Mouse (Mus musculus): ENCODE data around the gene Krtap4-7.
"Not testable (repeated sequence)": the region's sequence is repeated elsewhere in the genome, so short reads cannot be mapped to it uniquely, and the experiment has no call there.

Krtap4-7 gene

DNA sequence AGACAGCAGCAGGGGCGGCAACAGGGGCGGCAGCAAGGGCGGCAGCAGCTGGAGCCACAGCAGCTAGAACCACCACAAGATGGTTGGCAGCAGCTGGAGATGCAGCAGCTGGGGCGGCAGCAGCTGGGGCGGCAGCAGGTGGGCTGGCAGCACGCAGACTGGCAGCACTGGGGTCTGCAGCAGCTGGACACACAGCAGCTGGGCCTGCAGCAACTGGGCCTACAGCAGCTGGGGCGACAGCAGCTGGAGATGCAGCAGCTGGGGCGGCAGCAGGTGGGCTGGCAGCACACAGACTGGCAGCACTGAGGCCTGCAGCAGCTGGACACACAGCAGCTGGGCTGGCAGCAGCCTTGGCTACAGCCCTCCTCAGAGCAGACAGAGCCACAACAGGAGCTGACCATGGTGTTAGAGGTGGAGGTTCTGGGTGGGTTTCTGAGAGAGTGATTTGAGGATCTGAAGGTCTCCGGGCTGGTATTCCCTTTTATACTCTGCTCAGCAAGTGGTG, at the start of gene Krtap4-7:
Gene Krtap4-7, minus strand, starts transcription at position 455 of the 505 bp plus-strand sequence.
- not testable (repeated sequence) for DNase-seq

DNA sequence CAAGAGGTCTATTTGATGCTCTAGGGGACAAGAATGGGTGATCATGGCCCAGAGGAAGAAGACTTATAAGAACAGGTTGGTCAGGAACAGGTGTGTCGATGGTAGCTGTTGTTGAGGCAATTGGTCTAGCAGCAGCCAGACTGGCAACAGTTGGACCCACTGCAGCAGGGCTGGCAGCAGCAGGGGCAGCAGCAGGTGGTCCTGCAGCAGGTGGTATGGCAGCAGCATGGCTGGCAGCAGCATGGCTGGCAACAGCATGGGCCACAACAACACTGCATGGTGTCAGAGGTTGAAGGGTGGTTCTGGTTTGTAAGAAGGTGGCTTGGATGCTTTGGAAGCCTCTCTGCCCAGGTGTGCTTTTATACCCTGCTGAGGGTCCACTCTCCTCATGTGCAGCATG, 46.6 kb upstream of the Krtap4-7 start, which contains the start of gene Gm14190:
Gene Gm14190, minus strand, starts transcription at position 278 of the 400 bp plus-strand sequence.
- no peak for DNase-seq

DNA sequence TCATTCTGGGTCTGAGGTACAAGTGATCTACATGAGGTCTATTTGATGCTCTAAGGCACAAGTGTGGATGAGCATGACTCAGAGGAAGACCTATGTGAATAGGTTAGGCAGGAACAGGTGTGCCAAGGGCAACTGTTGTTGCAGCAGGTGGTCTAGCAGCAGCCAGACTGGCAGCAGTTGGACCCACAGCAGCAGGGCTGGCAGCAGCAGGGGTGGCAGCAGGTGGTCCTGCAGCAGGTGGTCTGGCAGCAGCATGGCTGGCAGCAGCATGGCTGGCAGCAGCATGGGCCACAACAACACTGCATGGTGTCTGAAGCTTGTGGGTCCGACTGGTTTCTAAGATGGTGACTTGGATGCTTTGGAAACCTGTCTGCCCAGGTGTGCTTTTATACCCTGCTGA, 41.3 kb upstream of the Krtap4-7 start:
- DNase-seq = not testable (repeated sequence)

DNA sequence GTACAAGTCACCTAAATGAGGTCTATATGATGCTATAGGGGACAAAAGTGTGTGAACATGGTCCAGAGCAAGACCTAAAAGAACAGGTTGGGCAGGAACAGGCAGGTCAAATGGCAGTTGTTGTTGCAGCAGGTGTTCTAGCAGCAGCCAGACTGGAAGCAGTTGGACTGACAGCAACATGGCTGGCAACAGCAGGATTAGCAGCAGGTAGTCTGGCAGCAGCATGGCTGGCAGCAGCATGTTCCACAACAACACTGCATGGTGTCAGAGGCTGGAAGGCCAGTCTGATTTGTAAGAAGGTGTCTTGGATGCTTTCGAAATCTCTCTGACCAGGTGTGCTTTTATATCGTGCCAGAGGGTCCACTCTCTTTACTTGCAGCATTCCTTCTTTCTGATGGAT, 39.6 kb upstream of the Krtap4-7 start:
- no peak for DNase-seq

DNA sequence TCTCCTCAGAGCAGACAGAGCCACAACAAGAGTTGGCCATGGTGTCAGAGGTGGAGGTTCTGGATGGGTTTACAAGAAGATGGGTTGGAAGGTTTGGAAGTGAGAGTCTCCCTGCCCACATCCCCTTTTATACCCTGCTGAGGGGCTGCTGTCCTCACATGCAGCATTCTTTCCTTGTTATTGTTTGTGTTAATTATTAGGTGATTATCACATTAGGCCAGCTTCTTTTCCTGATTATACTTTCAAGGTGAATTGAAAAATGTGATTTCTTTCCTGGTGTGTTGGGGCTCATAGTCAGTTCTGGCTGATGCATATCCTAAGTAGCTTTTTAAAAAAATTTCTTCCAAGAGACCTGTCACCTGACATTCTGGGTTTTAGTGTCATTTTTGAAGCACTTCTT, 22.0 kb upstream of the Krtap4-7 start, which contains the start of gene Krtap4-6:
Gene Krtap4-6, minus strand, starts transcription at position 101 of the 400 bp plus-strand sequence.
- DNase-seq = no peak

DNA sequence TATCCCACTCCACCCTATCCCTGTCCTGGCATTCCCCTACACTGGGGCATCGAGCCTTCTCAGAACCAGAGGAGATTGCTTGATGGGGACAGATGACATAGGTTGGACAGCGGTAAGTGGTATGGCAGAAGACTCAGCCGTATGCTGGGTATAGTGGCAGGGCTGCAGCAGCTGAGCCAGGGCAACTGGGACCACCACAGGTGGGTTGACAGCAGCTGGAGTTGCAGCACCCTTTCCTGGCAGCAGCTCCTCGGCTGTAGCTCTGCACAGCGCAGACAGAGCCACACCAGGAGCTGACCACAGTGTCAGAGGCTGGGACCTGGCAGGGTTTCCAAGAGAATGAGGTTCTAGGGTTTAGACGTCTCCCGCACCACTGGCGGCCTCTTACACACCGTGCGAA, 18.9 kb upstream of the Krtap4-7 start:
- no peak for DNase-seq

DNA sequence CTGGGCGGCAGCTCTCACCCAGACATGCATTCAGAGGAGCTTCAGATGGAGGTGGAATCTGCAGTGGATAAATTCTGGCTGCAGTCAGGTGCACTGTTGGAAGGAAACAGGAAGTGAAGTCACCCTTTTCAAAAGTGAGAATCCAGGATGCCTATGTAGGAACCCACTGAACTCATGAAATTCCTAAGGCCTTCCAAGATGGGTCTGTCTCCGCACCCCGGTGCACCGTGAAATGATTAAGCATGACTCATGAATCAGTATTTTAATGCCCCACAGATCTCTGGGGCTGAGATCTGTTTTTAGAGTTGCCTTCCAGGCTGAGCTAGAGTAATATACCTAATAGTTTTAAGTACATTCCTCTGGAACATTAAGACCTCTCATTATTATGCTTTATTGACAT, 15.4 kb upstream of the Krtap4-7 start:
- no peak for DNase-seq

DNA sequence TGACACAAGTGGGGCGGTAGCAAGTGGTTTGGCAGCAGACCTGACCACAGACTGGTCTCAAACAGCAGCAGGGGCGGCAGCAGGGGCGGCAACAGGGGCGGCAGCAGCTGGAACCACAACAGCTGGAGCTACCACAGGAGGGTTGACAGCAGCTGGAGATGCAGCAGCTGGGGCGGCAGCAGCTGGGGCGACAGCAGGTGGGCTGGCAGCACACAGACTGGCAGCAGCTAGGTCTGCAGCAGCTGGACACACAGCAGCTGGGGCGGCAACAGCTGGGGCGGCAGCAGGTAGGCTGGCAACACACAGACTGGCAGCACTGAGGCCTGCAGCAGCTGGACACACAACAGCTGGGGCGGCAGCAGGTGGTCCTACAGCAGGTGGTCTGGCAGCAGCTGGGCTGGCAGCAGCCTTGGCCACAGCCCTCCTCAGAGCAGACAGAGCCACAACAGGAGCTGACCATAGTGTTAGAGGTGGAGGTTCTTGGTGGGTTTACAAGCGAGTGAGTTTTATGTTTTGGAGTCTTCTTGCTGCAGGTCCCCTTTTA, 14.7 kb upstream of the Krtap4-7 start, which contains the start of gene Gm11563:
Gene Gm11563, minus strand, starts transcription at position 494 of the 544 bp plus-strand sequence.
- not testable (repeated sequence) for DNase-seq

DNA sequence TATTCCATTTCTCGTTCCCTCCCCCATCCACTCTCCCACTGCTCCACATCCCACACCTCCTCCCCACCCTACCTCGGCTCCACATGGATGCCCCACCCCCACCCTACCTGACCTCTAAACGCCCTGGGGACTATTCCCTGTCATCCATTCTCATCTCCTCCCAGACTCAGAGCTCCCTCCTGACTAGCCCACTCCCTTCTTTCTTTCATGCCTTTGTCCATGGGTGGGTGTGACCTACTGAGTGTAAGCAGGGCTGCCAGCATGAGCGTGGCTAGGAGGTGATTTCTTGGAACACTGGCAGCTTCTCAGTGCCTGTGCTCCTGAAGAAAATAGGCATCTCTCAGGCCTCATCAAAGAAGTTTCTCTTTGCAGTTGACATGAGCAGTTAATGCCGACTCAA, 13.2 kb upstream of the Krtap4-7 start:
- no peak for DNase-seq

DNA sequence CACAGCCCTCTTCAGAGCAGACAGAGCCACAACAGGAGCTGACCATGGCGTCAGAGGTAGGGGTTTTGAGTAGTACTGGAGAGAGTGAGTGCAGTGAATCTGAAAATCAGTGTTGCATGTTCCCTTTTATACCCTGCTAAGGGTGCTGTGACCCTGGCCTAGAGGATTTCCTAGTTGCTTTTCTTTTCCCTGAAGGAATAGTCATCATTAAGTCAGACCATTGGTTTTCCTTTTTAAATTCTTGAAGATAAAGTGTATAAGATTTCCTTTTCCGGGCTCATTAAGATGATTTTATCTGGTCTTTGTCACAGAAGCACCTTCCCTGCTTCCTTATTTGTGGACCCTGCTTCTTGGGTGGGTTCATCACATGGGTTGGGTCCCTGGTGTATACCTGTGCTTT, 6.2 kb upstream of the Krtap4-7 start, which contains the start of gene Gm11555:
Gene Gm11555, minus strand, starts transcription at position 101 of the 400 bp plus-strand sequence.
- no peak for DNase-seq

DNA sequence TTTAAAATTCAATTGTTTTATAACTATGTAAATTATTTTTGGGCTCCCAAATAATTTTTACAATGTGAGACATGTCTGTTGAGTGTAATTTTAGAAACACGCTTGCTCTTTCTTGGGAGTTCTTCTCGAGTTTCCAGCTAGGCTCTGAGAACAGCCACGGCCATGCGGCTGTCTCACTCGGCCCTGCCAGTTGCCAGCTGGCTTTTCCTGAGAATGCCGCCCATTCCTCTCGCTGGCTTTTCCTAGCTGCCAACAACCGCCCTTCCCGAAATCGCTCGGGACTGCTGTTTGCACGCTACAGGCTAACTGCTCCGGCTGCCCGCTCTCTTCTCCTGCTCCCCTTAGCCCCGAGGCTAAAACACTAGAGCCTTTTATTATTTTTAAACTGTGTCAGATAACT, 2.6 kb upstream of the Krtap4-7 start:
- no peak for DNase-seq

DNA sequence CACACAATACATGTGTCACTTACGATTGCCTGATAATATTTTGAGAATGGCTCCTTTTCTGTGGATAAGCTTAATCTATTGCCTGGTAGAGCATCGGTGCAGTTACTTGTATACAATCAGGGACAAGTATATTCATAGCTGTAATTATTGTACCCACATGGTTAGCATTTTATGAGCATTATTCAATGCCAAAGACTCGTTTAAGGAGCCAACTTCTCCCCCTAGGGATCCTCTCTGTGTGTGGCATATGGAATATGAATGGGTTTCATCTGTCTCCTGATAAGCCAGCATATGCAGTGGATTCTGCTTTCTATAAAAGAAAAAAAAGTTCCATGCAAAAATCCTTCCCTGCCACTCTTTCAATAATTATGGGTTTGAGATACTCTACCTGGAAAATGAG, 462 bp upstream of the Krtap4-7 start:
- DNase-seq = no peak

DNA sequence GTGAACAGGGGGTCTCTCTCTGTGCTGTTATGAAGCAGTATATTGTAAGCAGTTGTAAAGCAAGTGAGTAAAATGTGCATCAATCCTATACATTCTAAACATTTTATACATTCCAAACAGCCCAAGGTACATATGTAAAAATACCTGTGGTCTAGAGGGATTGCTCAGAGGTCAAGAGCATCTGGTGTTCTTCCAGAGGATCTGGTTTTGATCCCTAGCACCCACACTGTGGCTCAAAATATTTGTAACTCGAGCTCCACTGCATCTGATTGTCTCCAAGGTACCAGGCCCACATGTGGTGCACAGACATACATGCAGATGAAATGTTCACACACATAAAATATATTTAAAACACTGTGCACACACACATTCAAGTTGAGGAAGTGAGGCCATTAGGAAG, 3.0 kb downstream of the Krtap4-7 start:
- no peak for DNase-seq

DNA sequence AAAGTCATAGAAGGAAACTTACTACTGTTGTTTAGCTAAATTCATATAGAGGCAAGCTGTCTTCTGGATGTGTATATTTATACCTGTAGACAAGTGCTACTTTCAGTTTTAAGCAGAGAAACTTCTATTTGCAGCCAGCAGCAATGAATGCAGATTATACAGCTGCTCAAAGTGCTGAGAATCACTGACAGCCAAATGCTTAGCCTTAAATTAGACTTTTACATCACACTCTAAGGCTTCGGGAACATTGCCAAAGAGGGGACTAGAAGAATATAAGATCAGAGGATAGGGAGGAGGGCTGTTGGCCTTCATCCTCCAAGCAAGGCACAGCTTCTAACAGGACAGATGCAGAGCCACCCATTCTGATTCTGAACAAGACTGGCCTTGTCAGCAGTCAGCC, 6.8 kb downstream of the Krtap4-7 start:
- DNase-seq = no peak

DNA sequence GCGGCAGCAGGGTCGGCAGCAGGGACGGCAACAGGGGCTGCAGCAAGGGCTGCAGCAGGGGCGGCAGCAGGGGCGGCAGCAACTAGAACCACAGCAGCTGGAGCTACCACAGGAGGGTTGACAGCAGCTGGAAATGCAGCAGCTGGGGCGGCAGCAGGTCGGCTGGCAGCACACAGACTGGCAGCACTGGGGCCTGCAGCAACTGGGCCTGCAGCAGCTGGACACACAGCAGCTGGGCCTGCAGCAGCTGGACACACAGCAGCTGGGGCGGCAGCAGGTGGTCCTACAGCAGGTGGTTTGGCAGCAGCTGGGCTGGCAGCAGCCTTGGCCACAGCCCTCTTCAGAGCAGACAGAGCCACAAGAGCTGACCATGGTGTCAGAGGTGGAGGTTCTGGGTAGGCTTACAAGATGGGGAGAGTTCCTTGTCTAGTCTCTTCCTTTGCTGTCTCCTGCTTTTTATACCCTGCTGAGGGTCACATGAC, 9.2 kb downstream of the Krtap4-7 start, which contains the start of gene Krtap4-2:
Gene Krtap4-2, minus strand, starts transcription at position 432 of the 482 bp plus-strand sequence.
- no peak for DNase-seq

DNA sequence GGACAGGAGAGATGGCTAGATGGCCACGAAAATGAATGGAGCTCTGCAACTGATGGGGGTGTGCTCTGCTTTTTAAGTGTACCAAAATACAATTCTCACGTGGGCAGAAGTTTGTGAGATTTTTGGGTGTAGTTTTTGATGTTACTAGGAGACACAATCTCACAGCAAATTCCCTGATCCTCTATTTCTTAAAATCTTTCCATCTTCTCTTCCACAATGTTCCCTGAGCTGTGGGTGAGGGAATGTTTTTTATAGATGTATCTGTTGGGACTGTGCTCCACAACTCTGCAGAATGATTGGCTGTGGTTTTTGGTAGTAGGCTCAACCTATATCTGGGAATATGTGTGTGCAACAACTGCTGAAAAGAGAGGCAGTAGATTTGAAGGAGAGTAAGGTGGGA, 10.6 kb downstream of the Krtap4-7 start:
- no peak for DNase-seq

DNA sequence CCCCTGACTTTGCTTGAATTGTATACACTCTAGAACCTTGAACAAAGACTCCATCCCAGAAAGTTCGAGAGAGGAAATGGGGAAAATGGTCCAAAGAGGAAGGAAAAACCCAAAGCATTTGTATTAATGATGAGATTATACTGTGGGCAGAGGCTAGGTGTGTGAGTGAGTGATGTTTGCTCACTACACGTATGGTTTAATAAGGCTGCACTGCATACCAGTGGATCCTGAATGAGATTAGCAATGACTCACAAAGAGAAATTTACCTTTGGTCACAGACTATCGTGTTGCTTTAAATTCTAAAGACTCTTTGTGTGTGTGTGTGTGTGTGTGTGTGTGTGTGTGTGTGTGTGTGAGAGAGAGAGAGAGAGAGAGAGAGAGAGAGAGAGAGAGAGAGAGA, 13.0 kb downstream of the Krtap4-7 start:
- no peak for DNase-seq

DNA sequence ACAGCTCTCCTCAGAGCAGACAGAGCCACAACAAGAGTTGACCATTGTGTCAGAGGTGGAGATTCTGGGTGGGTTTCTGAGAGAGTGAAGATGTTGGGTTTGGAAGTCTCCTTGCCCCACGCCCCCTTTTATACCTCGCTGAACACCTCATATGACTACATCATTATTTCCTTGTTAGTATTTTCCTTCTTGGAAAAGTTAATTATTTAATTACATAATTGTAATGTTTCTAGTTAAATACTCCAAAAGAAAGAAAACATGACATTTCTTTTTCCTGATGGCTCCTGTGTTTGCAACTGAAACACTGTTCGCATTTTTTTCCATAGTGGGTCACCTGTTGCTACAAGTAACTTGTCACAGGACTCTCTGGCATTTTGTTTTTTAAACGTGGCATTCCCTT, 15.8 kb downstream of the Krtap4-7 start, which contains the start of gene Krtap4-1:
Gene Krtap4-1, minus strand, starts transcription at position 101 of the 400 bp plus-strand sequence.
- DNase-seq = no peak

DNA sequence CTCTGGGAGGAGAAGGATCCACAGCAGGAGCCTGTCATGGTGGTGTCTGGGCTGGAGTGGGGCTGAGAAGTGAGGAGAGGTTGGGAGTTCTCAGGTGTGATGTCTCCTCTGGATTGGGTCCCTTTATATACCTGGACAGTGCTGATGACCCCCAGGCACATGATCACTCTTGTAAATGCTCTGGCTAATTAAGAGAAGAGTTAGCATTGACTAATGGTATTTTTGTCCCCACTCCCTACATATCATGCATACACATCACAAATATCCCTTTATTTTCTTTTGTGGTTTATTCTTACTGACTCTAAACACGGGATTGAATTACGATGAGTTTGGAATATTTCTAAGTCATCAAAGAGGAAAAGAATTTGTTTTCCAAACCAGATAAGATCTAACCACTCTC, 23.6 kb downstream of the Krtap4-7 start, which contains the start of gene Gm11562:
Gene Gm11562, minus strand, starts transcription at position 101 of the 400 bp plus-strand sequence.
- no peak for DNase-seq

DNA sequence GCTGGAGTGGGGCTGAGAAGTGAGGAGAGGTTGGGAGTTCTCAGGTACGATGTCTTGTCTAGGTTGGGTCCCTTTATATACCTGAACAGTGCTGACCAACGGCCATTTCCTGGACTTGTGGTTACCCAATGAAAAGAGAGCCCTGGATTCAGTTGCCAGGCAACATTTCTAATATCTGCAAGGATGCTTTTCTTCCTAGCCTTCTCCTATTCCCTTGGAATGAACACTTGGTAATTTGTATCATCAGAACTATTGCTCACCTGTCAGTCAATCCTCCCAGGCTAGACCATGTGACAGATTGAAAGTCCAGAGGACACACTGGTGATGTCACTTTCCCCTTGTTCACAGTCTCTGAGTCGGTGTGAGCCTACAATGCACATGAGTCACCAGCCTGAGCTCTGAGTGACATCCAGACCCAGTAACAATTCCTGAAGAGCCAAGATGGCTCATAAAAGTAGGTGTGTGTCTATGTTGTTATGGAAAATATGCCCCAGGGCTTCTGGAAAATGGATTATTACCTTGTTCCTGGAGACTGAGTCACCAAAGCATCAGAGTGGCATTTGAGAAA, 29.0 kb downstream of the Krtap4-7 start, which contains the start of gene Krtap2-4:
Gene Krtap2-4, minus strand, starts transcription at position 51 of the 568 bp plus-strand sequence.
- no peak for DNase-seq

DNA sequence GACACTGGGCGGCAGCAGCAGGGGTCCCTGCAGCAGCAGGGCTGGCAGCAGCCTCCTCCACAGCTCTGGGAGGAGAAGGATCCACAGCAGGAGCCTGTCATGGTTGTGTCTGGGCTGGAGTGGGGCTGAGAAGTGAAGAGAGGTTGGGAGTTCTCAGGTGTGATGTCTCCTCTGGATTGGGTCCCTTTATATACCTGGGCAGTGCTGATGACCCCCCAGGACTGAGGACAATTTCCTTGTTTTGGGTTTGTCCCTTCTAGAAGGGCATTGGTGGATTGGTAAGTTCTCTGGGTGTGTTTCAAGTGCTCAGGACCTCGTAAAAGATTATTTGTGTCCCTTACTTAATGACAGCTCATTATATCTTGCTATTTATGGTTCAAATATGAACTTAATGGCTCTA, 33.8 kb downstream of the Krtap4-7 start, which contains the start of gene Gm11937:
Gene Gm11937, minus strand, starts transcription at position 101 of the 400 bp plus-strand sequence.
- not testable (repeated sequence) for DNase-seq

DNA sequence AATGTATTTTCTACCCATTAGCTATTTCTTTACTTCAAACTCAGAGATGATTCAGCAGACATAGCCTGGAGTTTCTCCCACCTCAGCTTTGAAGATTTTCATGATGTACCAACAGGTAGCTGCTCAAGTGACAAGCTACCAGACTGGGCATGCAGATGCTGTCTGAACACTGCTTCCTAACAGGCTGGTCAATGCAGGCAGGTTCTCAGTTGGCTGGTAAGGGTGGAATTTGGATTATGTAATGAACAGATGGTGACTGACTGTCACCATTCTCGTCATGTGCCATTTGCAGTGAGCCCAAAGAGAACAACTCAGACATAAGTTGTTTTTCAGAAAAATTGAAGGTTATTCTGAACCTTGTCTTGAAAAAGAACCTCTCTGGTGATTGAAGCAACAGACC, 34.8 kb downstream of the Krtap4-7 start:
- no peak for DNase-seq

DNA sequence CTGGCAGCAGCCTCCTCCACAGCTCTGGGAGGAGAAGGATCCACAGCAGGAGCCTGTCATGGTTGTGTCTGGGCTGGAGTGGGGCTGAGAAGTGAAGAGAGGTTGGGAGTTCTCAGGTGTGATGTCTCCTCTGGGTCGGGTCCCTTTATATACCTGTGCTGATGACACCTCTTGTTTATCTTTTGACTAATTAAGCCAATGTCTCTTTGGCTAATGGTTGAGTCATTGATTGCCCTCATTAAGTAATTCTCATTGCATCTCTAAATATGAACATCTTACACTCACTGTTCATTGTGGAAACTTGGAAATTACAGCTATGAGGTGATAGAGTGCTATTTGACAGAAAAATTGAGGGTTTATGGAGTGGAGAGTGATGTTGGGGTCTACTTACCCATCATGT, 40.7 kb downstream of the Krtap4-7 start, which contains the start of gene Gm11938:
Gene Gm11938, minus strand, starts transcription at position 101 of the 400 bp plus-strand sequence.
- not testable (repeated sequence) for DNase-seq

DNA sequence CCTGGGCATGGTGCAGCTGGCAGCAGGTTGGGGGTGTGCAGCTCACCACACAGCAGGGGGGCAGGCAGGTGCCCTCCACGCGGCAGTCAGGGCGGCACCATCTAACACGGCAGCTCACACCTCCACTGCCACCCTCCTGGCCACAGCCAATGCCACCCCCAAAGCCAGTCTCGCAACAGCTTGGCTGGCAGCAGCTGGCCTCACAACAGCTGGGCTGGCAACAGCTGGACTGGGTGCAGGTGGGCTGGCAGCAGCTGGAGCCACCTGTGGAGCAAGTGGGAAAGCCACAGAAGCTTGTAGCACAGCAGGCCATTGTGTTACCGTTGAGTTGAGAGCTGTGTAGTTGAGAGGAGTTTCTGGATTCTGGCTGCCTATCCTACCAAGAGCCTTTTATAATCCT, 46.1 kb downstream of the Krtap4-7 start, which contains the start of gene Krtap9-3:
Gene Krtap9-3, minus strand, starts transcription at position 364 of the 400 bp plus-strand sequence.
- not testable (repeated sequence) for DNase-seq

All from lung, postnatal 4 days (tissue).